Mouse (Mus musculus): ENCODE measurements around the gene Scyl2.

Gene Scyl2

DNA sequence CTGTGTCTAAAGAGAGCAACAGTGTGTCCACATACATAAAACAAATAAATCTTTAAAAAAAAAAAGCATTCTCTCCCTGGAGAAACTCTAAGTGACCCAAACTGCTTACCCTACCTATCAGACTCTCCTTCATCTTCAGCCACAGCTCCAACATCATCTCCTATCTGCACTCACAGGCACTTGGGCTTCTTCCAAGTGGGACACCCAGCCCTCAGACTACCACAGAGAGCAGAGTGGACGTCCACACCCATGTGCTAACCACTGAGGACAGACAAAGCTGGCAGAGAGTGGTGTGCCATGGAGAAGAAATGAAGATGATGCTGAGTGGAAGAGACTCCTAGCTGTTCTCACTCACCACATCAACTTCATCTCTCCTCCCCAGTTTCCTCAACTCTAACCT lies 90.6 kb downstream of the Scyl2 start:
- DNase-seq (ENCODE audit: low spot score in 2 of 2): peak; percentile 5 to 18

DNA sequence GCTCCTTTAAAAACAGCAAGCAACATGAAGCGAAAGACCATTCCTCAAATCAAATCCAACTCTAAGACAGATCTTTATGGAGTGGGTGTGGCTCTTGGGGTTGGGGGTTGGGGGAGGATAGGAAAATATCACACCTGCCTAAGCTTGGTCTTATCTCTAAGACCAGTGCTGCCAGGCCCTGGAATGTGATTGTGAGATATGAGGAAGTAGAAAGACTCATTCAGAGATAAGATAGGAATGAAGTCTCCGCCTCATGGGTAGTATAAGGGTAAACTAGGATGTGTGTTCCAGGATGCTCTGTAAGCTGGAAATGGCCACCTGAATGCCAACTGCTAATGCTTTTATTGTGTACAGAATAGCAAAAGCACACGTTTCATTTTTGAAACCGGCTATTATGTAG lies 91.8 kb downstream of the Scyl2 start:
- DNase-seq (ENCODE audit: low spot score in 2 of 2): no peak

DNA sequence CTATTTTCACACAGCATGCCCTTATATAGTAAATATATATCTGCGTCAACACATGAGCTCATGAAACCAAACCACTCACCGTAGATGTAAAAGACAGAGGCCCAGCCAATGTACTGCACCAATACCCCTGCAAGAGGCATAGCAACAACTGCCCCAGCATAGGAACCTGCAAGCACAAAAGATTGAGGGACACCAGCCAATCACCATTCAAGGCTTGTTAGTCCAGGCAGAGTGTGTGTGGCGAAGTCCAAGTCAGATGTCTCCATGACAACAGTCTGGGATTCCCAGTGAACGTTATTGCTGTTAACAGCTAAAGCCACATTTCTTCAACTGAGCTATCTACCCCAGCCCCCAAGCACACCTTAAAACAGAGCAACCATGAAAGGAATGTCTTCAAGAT lies 93.3 kb downstream of the Scyl2 start:
- no peak for DNase-seq (ENCODE audit: low spot score in 2 of 2)

DNA sequence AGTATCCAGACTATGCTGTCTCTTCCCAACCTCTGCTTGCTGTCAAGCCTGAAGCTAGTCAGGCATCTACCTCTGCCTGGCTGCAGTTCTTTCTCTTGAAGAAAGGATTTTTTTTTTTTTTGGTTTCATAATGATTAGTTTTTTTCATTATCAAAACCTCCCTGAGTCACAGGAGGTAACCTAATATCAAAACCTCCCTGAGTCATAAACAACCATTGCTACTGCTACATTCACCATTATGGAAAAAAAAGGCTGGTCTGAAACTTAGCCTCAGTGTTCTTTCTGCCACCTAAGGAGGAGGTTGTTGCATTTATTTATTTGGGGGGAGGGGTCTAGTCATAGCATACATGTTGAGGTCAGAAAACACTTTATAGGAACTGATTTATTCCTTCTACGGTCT lies 96.2 kb downstream of the Scyl2 start:
- DNase-seq (ENCODE audit: low spot score in 2 of 2): no peak
